Mouse (Mus musculus) G1E (cell line): ENCODE results near the gene Mrm1.

Source experiments
- CTCF ChIP-seq: IDR thresholded peaks from 2 replicates; pipeline ENCODE4 v1.5.1; 2012; ENCODE audit warnings: low read depth, low read length, inconsistent platforms, mixed read lengths
- GATA1 ChIP-seq: IDR thresholded peaks from 2 replicates; pipeline ENCODE4 v1.6.1; 2012; ENCODE audit warnings: borderline replicate concordance, low read length, inconsistent platforms, mixed read lengths
- GATA2 ChIP-seq: IDR thresholded peaks from 2 replicates; pipeline ENCODE4 v1.6.1; 2012; ENCODE audit warnings: low read depth, low read length, inconsistent platforms, borderline replicate concordance
- TAL1 ChIP-seq: conservative IDR thresholded peaks from 2 replicates; pipeline ENCODE4 v1.6.1; 2012; ENCODE audit warnings: low read depth, low read length, inconsistent platforms, mixed read lengths

GRCm38 (mm10) chr11:84825261-84825807 lies 6.0 kb upstream of the Mrm1 start:
- TF ChIP-seq CTCF (no peak), GATA1 (no peak), TAL1 (no peak), GATA2 (no peak)
